Mouse (Mus musculus) left cerebral cortex, adult 2 months (tissue): Measurements from ENCODE around the gene 4931406C07Rik. TPM values are rescaled to one million over a fixed set of nuclear protein-coding genes. Genes with fewer than 3 reads are reported as not detected.

ENCODE experiments used
- DNase-seq, 2 experiments: peaks; one replicate each; pipeline ENCODE4 v3.0.0; 2021 to 2022; ENCODE audit warnings: low spot score in 2 of 2, mixed read lengths in 1 of 2; ENCODE audit errors: extremely low spot score in 1 of 2
- H3K27ac ChIP-seq: fragments of 200-600 bp; 2 replicates; pipeline ENCODE4 v1.8.1; 2022
- H3K4me3 ChIP-seq: fragments of 200-600 bp; 2 replicates; pipeline ENCODE4 v1.8.1; 2022
- CTCF ChIP-seq: fragments of 200-600 bp; IDR thresholded peaks from 2 replicates; pipeline ENCODE4 v1.8.1; 2022; ENCODE audit warnings: antibody characterized with exemption, mild to moderate bottlenecking, moderate library complexity
- intact Hi-C: fragments of 180-260 bp; cut with DNase I; formaldehyde crosslinking; loops from one replicate; pipeline ENCODE4 v1.15.1; 2025
- microRNA-seq, 2 experiments: library from miRNA; unstranded; fragments of <30 nt; microRNA quantifications; one replicate each; pipeline ENCODE4 v1.2.0; 2021
- total RNA-seq, 2 experiments: library from RNA; stranded (reverse); gene quantifications; 2 replicates each; pipeline ENCODE4 v1.2.3; 2021

The 4931406C07Rik gene
- total RNA-seq, 2 experiments from 2014 or later: 17.6 to 19.2 TPM

DNA sequence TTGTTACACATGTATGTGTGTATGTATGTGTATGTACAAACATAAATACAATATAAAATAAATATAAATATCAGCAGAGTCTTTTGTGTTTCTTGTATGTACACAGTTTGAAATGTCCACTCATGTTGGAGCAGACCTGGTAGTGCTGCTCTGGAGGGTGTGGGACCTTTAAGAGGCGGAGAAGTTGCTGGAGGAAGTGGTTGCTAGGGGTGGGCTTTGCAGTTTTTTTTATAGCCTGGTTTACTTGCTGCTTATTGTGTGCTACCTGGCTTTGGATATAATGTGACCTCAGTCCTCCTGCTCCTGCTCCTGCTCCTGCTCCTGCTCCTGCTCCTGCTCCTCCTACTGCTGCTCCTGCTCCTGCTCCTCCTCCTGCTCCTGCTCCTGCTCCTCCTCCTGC lies 72.6 kb downstream of the 4931406C07Rik start:
- Histone ChIP-seq H3K4me3 (no peak overlapping the region), H3K27ac (no peak overlapping the region)
- TF ChIP-seq CTCF: no peak
- DNase-seq: no peak
- intact Hi-C loops: no loop called here

Small RNAs within 50 kb of the gene (microRNA-seq; reads per million reads assigned to microRNA genes)
- gene Gm49349 (0 reads per million in 2 experiments), gene mmu-mir-7650 (0 reads per million in 2 experiments)

Other genes with a start within 250 kb of the 4931406C07Rik start
- gene Hephl1, start 194.3 kb downstream of the 4931406C07Rik start, total RNA-seq: not detected
- 1 to 10 TPM; 7.6 to 9.2 TPM for gene Vstm5, start 67.4 kb downstream of the 4931406C07Rik start, total RNA-seq
- 10 to 100 TPM; 35.7 to 35.8 TPM for gene Med17, start 26.5 kb downstream of the 4931406C07Rik start, total RNA-seq
- 10 to 100 TPM; 30.7 to 33.5 TPM for gene Taf1d, start 234 bp downstream of the 4931406C07Rik start, total RNA-seq
- 10 to 100 TPM; 22.2 to 23.2 TPM for gene Cep295, start 51.3 kb upstream of the 4931406C07Rik start, total RNA-seq
- gene Smco4, start 187.0 kb upstream of the 4931406C07Rik start, total RNA-seq: 1 to 10 TPM; 3.0 to 4.4 TPM